Comparison of ENCODE assay signal across 9 mouse cellular contexts in the genomic region with DNA sequence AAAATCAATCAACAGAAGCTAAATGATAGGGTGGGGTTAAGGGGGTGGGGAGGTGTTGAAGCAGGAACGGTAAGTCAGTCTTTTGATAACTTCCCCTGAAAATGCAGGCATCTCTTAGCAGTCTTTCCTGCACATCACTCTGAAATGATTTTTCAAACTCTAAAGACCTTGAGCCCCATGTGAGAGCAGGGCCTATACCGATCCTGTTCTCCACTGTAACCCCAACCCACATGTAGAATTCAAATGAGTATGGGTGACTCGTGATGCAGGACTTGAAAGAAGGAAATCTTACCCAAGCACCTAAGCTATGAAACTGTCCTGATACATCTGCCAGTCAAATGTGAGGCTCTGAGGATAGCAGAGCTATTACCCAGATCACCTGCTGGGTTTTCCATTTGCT. TPM values are rescaled to one million over a fixed set of nuclear protein-coding genes. Genes with fewer than 3 reads are reported as not detected.
A peak's percentile ranks its signal among the peaks of the same experiment; 100 is the strongest.
DNase-seq lines count a peak whose midpoint lies in the region; ATAC-seq and TF ChIP-seq lines count a peak whose summit lies in the region.
"Had no signal": no experiment of that assay in that cellular context is flagged by ENCODE, and none has a peak within 500 bp of the region (broad histone marks: within the 10 kb centered on the region; RNA-seq: fewer than 3 reads in every experiment).

No protein-coding gene starts in this region.

- H3K9me3 ChIP-seq in heart, embryonic 12.5 days (replicated peaks) = no peaks in the 10 kb centered on the region
- H3K9me3 ChIP-seq in lung, embryonic 14.5 days (ENCODE audit: low read depth, low read length) = no peaks in the 10 kb centered on the region
- H3K9me3 ChIP-seq in embryonic facial prominence, embryonic 10.5 days = no peaks in the 10 kb centered on the region
- no peaks in the 10 kb centered on the region for H3K9me3 ChIP-seq in liver, embryonic 13.5 days (replicated peaks)

- 0 out of 2 replicates have a peak overlapping the region, but pooled peaks have one; percentile 8 for H3K4me3 ChIP-seq in heart, embryonic 12.5 days
- H3K4me3 ChIP-seq in lung, embryonic 14.5 days (ENCODE audit: low read depth, low read length) = peak overlapping the region; percentile 10; the same call in 1 of the 2 replicates
- peak overlapping the region; percentile 37 for H3K4me3 ChIP-seq in embryonic facial prominence, embryonic 10.5 days
- peak overlapping the region; percentile 20; the same call in 1 of the 2 replicates for H3K4me3 ChIP-seq in liver, embryonic 13.5 days (replicated peaks)

- 0 out of 2 replicates have a peak overlapping the region, but pooled peaks have one; percentile 28 for H3K9ac ChIP-seq in heart, embryonic 12.5 days
- peak overlapping the region; percentile 17; the same call in 1 of the 2 replicates for H3K9ac ChIP-seq in lung, embryonic 14.5 days
- peak overlapping the region; percentile 37; the same call in 1 of the 2 replicates for H3K9ac ChIP-seq in liver, embryonic 13.5 days

- no peak for ATAC-seq in heart, embryonic 12.5 days (ENCODE audit: insufficient number of reproducible peaks, low FRiP score)
- no peak for ATAC-seq in lung, embryonic 14.5 days (ENCODE audit: insufficient read depth)
- no peak for ATAC-seq in liver, embryonic 13.5 days (ENCODE audit: low read depth)
- no peak for ATAC-seq in erythroblast, adult 5-6 weeks (replicated peaks; ENCODE audit: low FRiP score, poor library complexity, severe bottlenecking)

- no peak for DNase-seq in heart, postnatal 36 days
- DNase-seq in lung, embryonic 14.5 days = no peak
- no peak for DNase-seq in lung, postnatal 36 days
- no peak for DNase-seq in embryonic facial prominence, embryonic 10.5 days (ENCODE audit: low spot score)
- DNase-seq in liver, embryonic 13.5 days = no peak
- DNase-seq in layer of hippocampus, adult 11-12 months (ENCODE audit: low spot score) = no peak
- DNase-seq: cerebellum, postnatal 10 days had no signal

- peaks cover 40% of the 10 kb centered on the region for H3K4me1 ChIP-seq in heart, embryonic 12.5 days (replicated peaks)
- peaks cover 28% of the 10 kb centered on the region; the same call in 1 of the 2 replicates for H3K4me1 ChIP-seq in lung, embryonic 14.5 days (ENCODE audit: insufficient read depth)
- peaks cover 44% of the 10 kb centered on the region for H3K4me1 ChIP-seq in embryonic facial prominence, embryonic 10.5 days
- peaks cover 51% of the 10 kb centered on the region for H3K4me1 ChIP-seq in liver, embryonic 13.5 days (replicated peaks)

- WGBS in heart, embryonic 12.5 days = 54% methylated on average over 3 of the region's 3 CpGs
- 48% methylated on average over 3 of the region's 3 CpGs for WGBS in lung, embryonic 14.5 days
- WGBS in embryonic facial prominence, embryonic 10.5 days = 78% methylated on average over 3 of the region's 3 CpGs
- WGBS in liver, embryonic 13.5 days (ENCODE audit: insufficient replicate concordance) = 47% methylated on average over 3 of the region's 3 CpGs

- H3K27me3 ChIP-seq in heart, embryonic 12.5 days (replicated peaks) = no peaks in the 10 kb centered on the region
- no peaks in the 10 kb centered on the region for H3K27me3 ChIP-seq in lung, embryonic 14.5 days (ENCODE audit: insufficient read depth, low read length)
- H3K27me3 ChIP-seq in embryonic facial prominence, embryonic 10.5 days (replicated peaks; ENCODE audit: low read depth, poor library complexity, severe bottlenecking) = no peaks in the 10 kb centered on the region
- H3K27me3 ChIP-seq in liver, embryonic 13.5 days = no peaks in the 10 kb centered on the region

- H3K27ac ChIP-seq in heart, embryonic 12.5 days (ENCODE audit: poor library complexity, severe bottlenecking) = no peak overlapping the region
- no peak overlapping the region for H3K27ac ChIP-seq in lung, embryonic 14.5 days (ENCODE audit: low read depth)
- no peak overlapping the region for H3K27ac ChIP-seq in embryonic facial prominence, embryonic 10.5 days (replicated peaks)
- no peak overlapping the region for H3K27ac ChIP-seq in liver, embryonic 13.5 days

- peak overlapping the region; percentile 9; the same call in 1 of the 2 replicates for H3K4me2 ChIP-seq in heart, embryonic 12.5 days
- H3K4me2 ChIP-seq in lung, embryonic 14.5 days = peak overlapping the region; percentile 25
- H3K4me2 ChIP-seq in liver, embryonic 13.5 days = peak overlapping the region; percentile 27

- TF ChIP-seq CTCF in lung, embryonic 14.5 days (IDR thresholded peaks at IDR 0.05; ENCODE audit: low read depth) = no peak

- H3K36me3 ChIP-seq in heart, embryonic 12.5 days = peaks cover 57% of the 10 kb centered on the region
- H3K36me3 ChIP-seq in lung, embryonic 14.5 days (ENCODE audit: insufficient read depth) = peaks cover 70% of the 10 kb centered on the region
- H3K36me3 ChIP-seq in embryonic facial prominence, embryonic 10.5 days (replicated peaks) = peaks cover 82% of the 10 kb centered on the region
- peaks cover 72% of the 10 kb centered on the region for H3K36me3 ChIP-seq in liver, embryonic 13.5 days

- intact Hi-C loops in heart, postnatal 36 days (cut with DNase I) = loop anchor here (10.0 kb wide), 2 partner anchors 676 to 746 kb away; partner anchors contain the start of genes Fbxo7 and Rtcb

RNA-seq across cellular contexts. Expression of gene Hsp90b1, which starts 4.3 kb away (rescaled TPM):
- polyA plus RNA-seq in heart, embryonic 12.5 days (2016; fragmentation: Nextera tagmentation; extraction: Ambion mirVana) = 574 and 590 TPM in 2 replicates
- total RNA-seq in heart, postnatal 36 days (2021) = 100 to 1,000 TPM; 360 to 389 TPM
- polyA plus RNA-seq in lung, embryonic 14.5 days (2014; fragmentation: Nextera tagmentation; extraction: Ambion mirVana) = 592 and 645 TPM in 2 replicates
- 594 and 621 TPM in 2 replicates for polyA plus RNA-seq in embryonic facial prominence, embryonic 10.5 days (2016; fragmentation: Nextera tagmentation; extraction: Ambion mirVana)
- polyA plus RNA-seq in liver, embryonic 13.5 days (2015; fragmentation: Nextera tagmentation; extraction: Ambion mirVana) = 327 and 424 TPM in 2 replicates
- 136 and 158 TPM in 2 replicates for total RNA-seq in erythroblast, adult 5-6 weeks (2015; ENCODE audit: low replicate concordance)
- total RNA-seq in erythroblast, adult 5-6 weeks (2017; ENCODE audit: low replicate concordance) = 198 and 211 TPM in 2 replicates

RNA-seq across cellular contexts. Expression of gene Ttc41, which starts 4.6 kb away (rescaled TPM):
- 1.7 and 2.3 TPM in 2 replicates for polyA plus RNA-seq in heart, embryonic 12.5 days (2016; fragmentation: Nextera tagmentation; extraction: Ambion mirVana)
- total RNA-seq in heart, postnatal 36 days (2021) = 1 to 10 TPM; 1.4 to 2.2 TPM
- polyA plus RNA-seq in lung, embryonic 14.5 days (2014; fragmentation: Nextera tagmentation; extraction: Ambion mirVana) = 1.3 and 2.0 TPM in 2 replicates
- polyA plus RNA-seq in embryonic facial prominence, embryonic 10.5 days (2016; fragmentation: Nextera tagmentation; extraction: Ambion mirVana) = 2.2 and 2.9 TPM in 2 replicates
- polyA plus RNA-seq in liver, embryonic 13.5 days (2015; fragmentation: Nextera tagmentation; extraction: Ambion mirVana) = 0.28 and 0.69 TPM in 2 replicates
- total RNA-seq in erythroblast, adult 5-6 weeks (2015; ENCODE audit: low replicate concordance) = not detected in 2 replicates
- 0.26 and 0.42 TPM in 2 replicates for total RNA-seq in erythroblast, adult 5-6 weeks (2017; ENCODE audit: low replicate concordance)
